Mouse (Mus musculus) hindbrain, embryonic 15.5 days (tissue): ENCODE measurements around the gene Srbd1. TPM values are rescaled to one million over a fixed set of nuclear protein-coding genes. Genes with fewer than 3 reads are reported as not detected.

Source experiments
- ATAC-seq: fragments of 200-750 bp; cut with Nextera tagmentation; 2 replicates; pipeline ENCODE4 v1.8.0; 2017; ENCODE audit warnings: low read depth, moderate number of reproducible peaks, moderate TSS enrichment; ENCODE audit not compliant: low FRiP score
- H3K27ac ChIP-seq: fragments of 300-500 bp; sonication (generic); replicated peaks from 2 replicates; pipeline ENCODE4 v1.5.1; 2015; ENCODE audit warnings: mild to moderate bottlenecking, inconsistent platforms
- H3K27me3 ChIP-seq: fragments of 300-500 bp; sonication (generic); 2 replicates; pipeline ENCODE4 v1.6.1; 2015; ENCODE audit warnings: control low read depth, inconsistent platforms
- H3K36me3 ChIP-seq: fragments of 300-500 bp; sonication (generic); 2 replicates; pipeline ENCODE4 v1.6.1; 2015; ENCODE audit warnings: control low read depth, inconsistent platforms
- H3K4me1 ChIP-seq: fragments of 300-500 bp; sonication (generic); replicated peaks from 2 replicates; pipeline ENCODE4 v1.6.1; 2015; ENCODE audit warnings: control low read depth, inconsistent platforms
- H3K4me2 ChIP-seq: fragments of 300-500 bp; sonication (generic); 2 replicates; pipeline ENCODE4 v1.6.1; 2015; ENCODE audit warnings: moderate library complexity, mild to moderate bottlenecking, inconsistent platforms
- H3K4me3 ChIP-seq: fragments of 300-500 bp; sonication (generic); 2 replicates; pipeline ENCODE4 v1.5.1; 2015; ENCODE audit warnings: mild to moderate bottlenecking, inconsistent platforms
- H3K9ac ChIP-seq: fragments of 300-500 bp; sonication (generic); 2 replicates; pipeline ENCODE4 v1.6.1; 2015; ENCODE audit warnings: inconsistent platforms
- H3K9me3 ChIP-seq: fragments of 300-500 bp; sonication (generic); 2 replicates; pipeline ENCODE4 v1.6.1; 2016; ENCODE audit warnings: control low read depth, inconsistent platforms
- WGBS: fragments of 180-500 bp; shearing (Covaris S2); methylation state at CpG from one replicate; pipeline ENCODE4 v1.1.7; 2015; 5-methylcytosine and 5-hydroxymethylcytosine counted together
- polyA plus RNA-seq: library from polyadenylated mRNA; unstranded; fragments of >200 nt; fragmentation: Nextera tagmentation; extraction: Ambion mirVana; gene quantifications from 2 replicates; pipeline ENCODE4 v1.2.1, GENCODE M21; 2015

The Srbd1 gene
- polyA plus RNA-seq, 1 experiment from 2014 or later = 14.8 TPM

DNA sequence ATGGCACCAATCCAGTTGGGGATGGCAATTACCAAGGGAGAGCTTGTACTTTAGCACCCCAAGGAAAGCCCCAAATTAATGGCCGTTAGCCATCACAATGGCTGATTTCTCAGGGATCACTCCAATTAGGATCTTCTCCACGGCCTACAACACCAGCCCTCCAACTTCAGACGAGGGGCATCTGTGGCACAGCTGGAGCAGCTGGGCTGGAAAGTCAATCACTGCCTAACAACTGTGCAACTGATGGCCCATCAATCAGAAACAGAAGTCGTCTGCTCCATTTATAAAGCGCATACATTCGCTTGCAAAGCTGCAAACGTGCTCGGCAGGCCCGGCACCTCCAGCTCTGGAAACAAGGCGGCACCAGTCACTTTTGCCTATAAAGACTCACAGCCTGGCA lies 209.7 kb downstream of the Srbd1 start:
- ATAC-seq = no peak
- Histone ChIP-seq H3K9me3 (no peaks in the 10 kb centered on the region), H3K4me2 (no peak overlapping the region), H3K36me3 (no peaks in the 10 kb centered on the region), H3K27ac (no peak overlapping the region), H3K4me3 (no peak overlapping the region), H3K9ac (no peak overlapping the region), H3K27me3 (peaks cover 5% of the 10 kb centered on the region; the same call in 1 of the 2 replicates), H3K4me1 (0 out of 2 replicates have a peak, but pooled peaks cover 2% of the 10 kb centered on the region)
- WGBS = 39% methylated on average over 10 of the region's 10 CpGs

Other genes with a start within 250 kb of the Srbd1 start
- gene Prkce, start 22.6 kb upstream of the Srbd1 start, polyA plus RNA-seq = 37.7 and 45.7 TPM in 2 replicates